Mouse (Mus musculus): ENCODE measurements around the gene Cd209a. TPM values are rescaled to one million over a fixed set of nuclear protein-coding genes. Genes with fewer than 3 reads are reported as not detected.
"Not testable (repeated sequence)": the region's sequence is repeated elsewhere in the genome, so short reads cannot be mapped to it uniquely, and the experiment has no call there.

Gene Cd209a
- polyA plus RNA-seq (2012; ENCODE audit: insufficient read depth, low replicate concordance): not detected in 2 replicates

DNA sequence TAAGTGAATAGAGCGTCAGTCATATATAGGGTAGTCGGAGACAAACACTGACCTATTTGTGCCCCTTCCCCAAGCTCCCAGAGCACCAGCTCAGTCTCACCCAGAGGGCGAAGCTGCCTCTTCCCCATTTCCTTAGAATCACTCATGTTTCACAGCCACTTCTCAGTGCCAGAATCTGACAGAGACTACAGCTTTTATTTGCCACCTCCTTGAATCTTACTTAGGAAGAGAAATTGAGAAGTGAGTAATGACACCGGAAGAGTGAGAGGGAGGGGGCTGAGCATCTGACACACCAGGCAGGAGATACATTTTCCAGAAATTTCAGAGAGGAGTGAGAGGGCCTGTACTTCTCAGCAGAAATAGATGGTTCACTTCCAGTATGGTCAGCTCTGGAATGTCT lies at the start of gene Cd209a:
Gene Cd209a, minus strand, starts transcription at position 224 of the 400 bp plus-strand sequence.
- no peaks in the 10 kb centered on the region for H3K4me1 ChIP-seq
- no peak within 1 kb of the TSS for H3K4me3 ChIP-seq (replicated peaks)
- no peak for TF ChIP-seq FLI1 (IDR thresholded peaks at IDR 0.05; ENCODE audit: low read length)
- no peak for TF ChIP-seq GATA1 (IDR thresholded peaks at IDR 0.05; ENCODE audit: borderline replicate concordance, low read length)
- H3K9me3 ChIP-seq: peaks cover 7% of the 10 kb centered on the region
- no peaks in the 10 kb centered on the region for H3K27me3 ChIP-seq (replicated peaks)
- no peaks in the 10 kb centered on the region for H3K36me3 ChIP-seq (replicated peaks; ENCODE audit: low read length)

DNA sequence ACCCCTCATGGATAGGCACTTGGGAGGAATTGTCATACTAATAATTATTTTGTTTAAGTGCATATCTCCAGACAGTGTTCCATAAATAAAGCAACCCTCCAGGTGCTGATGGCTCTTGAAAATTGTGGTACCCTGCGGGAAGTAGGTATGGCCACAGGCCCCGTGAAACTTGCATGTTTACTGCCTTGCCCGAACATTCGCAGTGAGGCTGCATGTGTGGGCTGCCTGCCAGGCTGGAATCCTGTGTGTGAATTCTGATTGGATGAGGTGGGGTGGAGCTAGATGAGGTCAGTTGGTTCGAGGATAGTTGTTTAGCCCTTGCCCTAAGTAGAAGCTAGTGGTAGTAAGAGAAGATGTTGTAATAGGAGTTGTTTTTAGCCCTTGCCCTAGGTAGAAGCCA lies 19.9 kb upstream of the Cd209a start:
- H3K36me3 ChIP-seq (replicated peaks; ENCODE audit: low read length); H3K27me3 ChIP-seq (replicated peaks); H3K4me3 ChIP-seq (replicated peaks); H3K4me1 ChIP-seq: not testable (repeated sequence)
- H3K9me3 ChIP-seq: peaks cover 13% of the 10 kb centered on the region

DNA sequence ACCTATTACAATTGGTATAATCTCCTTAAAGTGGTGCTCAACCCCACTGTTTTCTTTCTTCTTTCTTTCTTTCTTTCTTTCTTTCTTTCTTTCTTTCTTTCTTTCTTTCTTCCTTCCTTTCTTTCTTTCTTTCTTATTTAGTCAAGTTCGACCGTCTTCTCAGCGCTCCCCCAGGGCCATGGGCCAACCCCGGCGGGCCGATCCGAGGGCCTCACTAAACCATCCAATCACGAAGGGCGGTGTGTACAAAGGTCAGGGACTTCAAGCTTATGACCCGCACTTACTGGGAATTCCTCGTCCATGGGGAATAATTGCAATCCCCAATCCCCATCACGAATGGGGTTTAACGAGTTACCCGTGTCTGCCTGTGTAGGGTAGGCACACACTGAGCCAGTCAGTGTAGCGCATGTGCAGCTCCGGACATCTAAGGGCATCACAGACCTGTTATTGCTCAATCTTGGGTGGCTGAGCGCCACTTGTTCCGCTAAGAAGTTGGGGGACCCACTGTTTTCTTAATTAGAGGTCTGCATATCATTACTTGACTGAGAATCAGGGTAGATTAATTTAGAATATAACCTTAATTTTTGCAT lies 5.6 kb upstream of the Cd209a start:
- no peaks in the 10 kb centered on the region for H3K4me1 ChIP-seq
- no peaks in the 10 kb centered on the region for H3K36me3 ChIP-seq (replicated peaks; ENCODE audit: low read length)
- H3K9me3 ChIP-seq: peaks cover 14% of the 10 kb centered on the region
- H3K4me3 ChIP-seq (replicated peaks): no peak overlapping the region
- H3K27me3 ChIP-seq (replicated peaks): no peaks in the 10 kb centered on the region
- TF ChIP-seq GATA1 (IDR thresholded peaks at IDR 0.05; ENCODE audit: borderline replicate concordance, low read length): no peak
- no peak for TF ChIP-seq FLI1 (IDR thresholded peaks at IDR 0.05; ENCODE audit: low read length)

DNA sequence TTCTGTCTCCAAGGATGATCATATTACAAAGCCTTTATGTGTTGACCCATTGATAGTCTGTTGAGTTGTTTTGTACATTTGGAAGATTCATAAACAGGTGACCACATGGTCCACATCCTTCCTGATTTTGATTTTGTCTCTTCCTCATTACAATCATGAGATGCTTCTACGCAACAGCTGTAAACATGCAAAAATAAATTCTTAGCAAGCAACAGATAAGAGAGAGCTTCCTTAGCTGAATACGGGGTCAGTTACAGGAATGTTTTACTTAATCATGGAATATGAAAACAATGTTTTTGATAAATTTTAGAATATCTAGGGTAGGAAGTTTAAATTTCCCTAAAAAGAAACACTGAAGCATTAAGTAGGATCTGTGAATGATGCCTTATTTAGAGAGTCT lies 11.8 kb downstream of the Cd209a start:
- Histone ChIP-seq H3K27me3 (replicated peaks) (no peaks in the 10 kb centered on the region), H3K9me3 (no peaks in the 10 kb centered on the region), H3K4me1 (peaks cover 9% of the 10 kb centered on the region; the same call in 1 of the 2 replicates), H3K36me3 (replicated peaks; ENCODE audit: low read length) (no peaks in the 10 kb centered on the region), H3K4me3 (replicated peaks) (no peak overlapping the region)
- TF ChIP-seq FLI1 (IDR thresholded peaks at IDR 0.05; ENCODE audit: low read length): no peak
- no peak for TF ChIP-seq GATA1 (IDR thresholded peaks at IDR 0.05; ENCODE audit: borderline replicate concordance, low read length)

DNA sequence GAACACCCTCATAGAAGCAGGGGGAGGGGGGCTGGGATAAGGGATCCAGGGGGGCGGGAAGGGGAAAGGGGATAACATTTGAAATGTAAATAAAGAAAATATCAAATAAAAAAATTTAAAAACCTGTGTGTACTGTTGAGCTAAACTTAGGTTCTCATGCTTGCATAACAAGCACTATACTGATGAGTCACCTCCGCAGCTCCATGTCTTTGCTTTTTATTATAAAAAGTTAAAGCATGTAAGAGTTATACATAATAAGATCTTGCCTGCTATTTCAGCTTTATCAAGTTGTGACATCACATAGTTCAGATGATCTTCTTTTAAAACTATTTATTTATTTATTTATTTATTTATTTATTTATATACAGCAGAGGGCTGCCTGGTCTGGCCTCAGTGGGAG lies 13.2 kb downstream of the Cd209a start:
- no peaks in the 10 kb centered on the region for H3K9me3 ChIP-seq
- no peaks in the 10 kb centered on the region for H3K27me3 ChIP-seq (replicated peaks)
- no peak overlapping the region for H3K4me3 ChIP-seq (replicated peaks)
- H3K36me3 ChIP-seq (replicated peaks; ENCODE audit: low read length): no peaks in the 10 kb centered on the region
- TF ChIP-seq FLI1 (IDR thresholded peaks at IDR 0.05; ENCODE audit: low read length): no peak
- TF ChIP-seq GATA1 (IDR thresholded peaks at IDR 0.05; ENCODE audit: borderline replicate concordance, low read length): no peak
- peaks cover 9% of the 10 kb centered on the region; the same call in 1 of the 2 replicates for H3K4me1 ChIP-seq

DNA sequence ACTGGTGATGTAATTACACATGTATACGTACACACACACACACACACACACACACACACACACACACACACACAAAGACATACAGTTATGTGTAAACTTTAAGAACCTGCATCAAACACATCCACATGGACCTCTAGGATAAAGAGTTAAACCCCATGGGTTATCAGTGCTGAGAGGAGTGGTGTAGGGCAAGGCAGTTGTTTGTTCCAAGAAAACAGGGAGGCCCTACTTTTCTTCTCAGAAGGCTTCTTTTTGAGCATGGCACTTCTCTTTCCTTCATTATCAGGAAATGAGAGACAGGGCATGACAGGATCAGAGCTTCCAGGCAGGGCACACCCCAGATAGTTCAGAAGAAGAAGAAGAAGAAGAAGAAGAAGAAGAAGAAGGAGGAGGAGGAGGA lies 14.7 kb downstream of the Cd209a start:
- Histone ChIP-seq H3K4me1 (peaks cover 12% of the 10 kb centered on the region), H3K36me3 (replicated peaks; ENCODE audit: low read length) (no peaks in the 10 kb centered on the region), H3K9me3 (no peaks in the 10 kb centered on the region), H3K4me3 (replicated peaks) (no peak overlapping the region), H3K27me3 (replicated peaks) (no peaks in the 10 kb centered on the region)
- TF ChIP-seq GATA1 (IDR thresholded peaks at IDR 0.05; ENCODE audit: borderline replicate concordance, low read length): no peak
- TF ChIP-seq FLI1 (IDR thresholded peaks at IDR 0.05; ENCODE audit: low read length): no peak

DNA sequence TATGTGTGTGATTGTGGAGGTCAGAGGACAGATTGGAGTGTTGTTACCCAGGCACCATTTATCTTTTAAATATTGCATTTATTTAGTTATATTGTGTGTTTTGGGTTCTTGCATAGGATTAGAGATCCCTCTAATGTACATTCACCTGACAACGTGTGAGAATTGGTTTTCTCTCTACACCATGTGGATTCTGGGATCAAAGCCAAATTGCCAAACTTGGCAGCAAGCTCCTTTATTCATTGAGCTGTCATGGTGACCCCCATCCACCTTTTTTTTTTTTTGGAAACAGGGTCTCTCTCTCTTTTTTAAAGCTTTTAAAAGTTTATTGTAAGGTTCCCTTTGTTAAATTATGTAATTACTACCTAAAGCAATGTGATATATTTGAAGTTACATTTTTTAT lies 27.7 kb downstream of the Cd209a start:
- no peak overlapping the region for H3K4me3 ChIP-seq (replicated peaks)
- TF ChIP-seq GATA1 (IDR thresholded peaks at IDR 0.05; ENCODE audit: borderline replicate concordance, low read length) (no peak), FLI1 (IDR thresholded peaks at IDR 0.05; ENCODE audit: low read length) (no peak)

DNA sequence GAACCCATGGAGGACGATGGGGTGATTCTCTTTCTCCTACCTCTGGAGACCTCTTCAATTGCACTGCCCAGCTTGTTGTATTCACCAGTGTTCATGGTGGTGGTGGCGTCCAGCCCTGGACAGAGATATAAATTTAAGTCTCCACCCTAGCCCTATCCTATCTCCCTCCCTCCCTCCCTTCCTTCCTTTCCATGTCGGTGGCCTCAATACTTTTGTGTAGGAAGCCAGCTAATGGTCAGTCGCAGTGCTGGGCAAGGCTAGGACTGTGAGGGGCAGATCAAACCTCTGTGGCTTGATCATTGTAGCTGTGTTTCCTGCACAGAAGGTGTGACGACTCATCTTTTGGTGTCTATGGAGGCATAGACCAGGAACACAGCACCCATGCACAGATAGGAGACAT lies 28.2 kb downstream of the Cd209a start, which contains the start of gene Clec4g:
Gene Clec4g, minus strand, starts transcription at position 101 of the 400 bp plus-strand sequence.
- H3K9me3 ChIP-seq: no peaks in the 10 kb centered on the region
- H3K4me3 ChIP-seq (replicated peaks): peak within 1 kb of the TSS; percentile 72
- H3K4me1 ChIP-seq: peaks cover 47% of the 10 kb centered on the region
- peaks cover 5% of the 10 kb centered on the region for H3K27me3 ChIP-seq (replicated peaks)
- no peaks in the 10 kb centered on the region for H3K36me3 ChIP-seq (replicated peaks; ENCODE audit: low read length)
- TF ChIP-seq GATA1 (IDR thresholded peaks at IDR 0.05; ENCODE audit: borderline replicate concordance, low read length): no peak
- TF ChIP-seq FLI1 (IDR thresholded peaks at IDR 0.05; ENCODE audit: low read length): no peak

More for the DNA sequence above, 27.7 kb downstream of the Cd209a start:
- Histone ChIP-seq H3K4me1 (peaks cover 47% of the 10 kb centered on the region), H3K27me3 (replicated peaks) (peaks cover 5% of the 10 kb centered on the region), H3K9me3 (no peaks in the 10 kb centered on the region), H3K36me3 (replicated peaks; ENCODE audit: low read length) (no peaks in the 10 kb centered on the region)

DNA sequence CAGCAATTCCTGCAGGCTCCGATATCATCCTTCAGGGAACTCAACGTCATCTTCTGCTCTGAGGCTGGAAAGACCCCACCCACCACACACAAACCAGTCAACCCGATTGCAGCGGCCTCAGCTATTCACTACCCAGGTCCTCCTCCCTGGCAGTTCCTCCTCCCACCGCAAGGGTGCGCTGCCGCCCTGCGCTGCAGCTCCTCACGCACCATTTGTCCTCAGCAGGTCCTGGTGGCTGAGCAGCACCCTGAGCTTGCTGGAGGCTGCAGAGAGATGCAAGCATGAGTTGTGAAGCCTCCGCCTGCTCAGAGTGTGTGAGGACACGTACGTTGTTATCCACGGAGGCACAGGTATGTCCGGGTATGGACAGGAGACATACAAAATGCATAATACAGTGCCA lies 30.2 kb downstream of the Cd209a start:
- Histone ChIP-seq H3K36me3 (replicated peaks; ENCODE audit: low read length) (no peaks in the 10 kb centered on the region), H3K27me3 (replicated peaks) (peaks cover 5% of the 10 kb centered on the region), H3K4me3 (replicated peaks) (peak overlapping the region; percentile 7), H3K9me3 (no peaks in the 10 kb centered on the region), H3K4me1 (peaks cover 44% of the 10 kb centered on the region)
- TF ChIP-seq GATA1 (IDR thresholded peaks at IDR 0.05; ENCODE audit: borderline replicate concordance, low read length): no peak
- no peak for TF ChIP-seq FLI1 (IDR thresholded peaks at IDR 0.05; ENCODE audit: low read length)

DNA sequence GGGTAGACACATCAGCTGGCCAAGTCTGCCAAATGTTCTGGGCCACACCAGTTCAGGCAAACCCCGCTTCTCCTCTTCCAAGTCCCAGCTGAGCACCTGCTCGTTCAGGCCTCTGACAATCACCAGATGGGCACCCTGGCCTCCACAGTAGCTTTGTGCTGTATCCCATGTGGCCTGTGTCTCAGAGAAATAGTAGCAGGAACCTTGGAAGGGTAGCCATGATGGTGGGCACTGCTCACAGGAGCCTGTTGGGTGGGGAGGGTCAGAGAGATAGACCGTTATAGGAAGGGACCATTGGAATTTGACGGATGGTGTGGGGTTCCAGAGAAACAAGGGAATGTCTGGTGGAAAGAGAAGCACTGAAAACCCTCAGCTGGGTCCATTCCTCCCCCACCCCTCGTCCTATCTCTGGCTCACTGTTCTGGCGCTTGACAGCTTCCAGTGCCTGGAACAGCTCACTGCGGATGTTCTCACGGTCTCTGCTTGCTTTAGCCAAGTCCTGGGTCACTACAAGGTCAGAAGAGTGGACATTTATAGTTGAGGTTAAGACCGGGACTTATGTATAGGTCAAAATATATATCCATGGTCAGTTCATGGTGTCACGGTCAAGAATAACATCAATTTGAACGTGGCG lies 31.3 kb downstream of the Cd209a start:
- Histone ChIP-seq H3K4me3 (replicated peaks) (no peak overlapping the region), H3K4me1 (peaks cover 44% of the 10 kb centered on the region), H3K27me3 (replicated peaks) (peaks cover 5% of the 10 kb centered on the region), H3K9me3 (no peaks in the 10 kb centered on the region), H3K36me3 (replicated peaks; ENCODE audit: low read length) (no peaks in the 10 kb centered on the region)
- TF ChIP-seq FLI1 (IDR thresholded peaks at IDR 0.05; ENCODE audit: low read length): no peak
- TF ChIP-seq GATA1 (IDR thresholded peaks at IDR 0.05; ENCODE audit: borderline replicate concordance, low read length): no peak

Measured in megakaryocyte, embryonic 14.5 days (primary cell).